Mouse (Mus musculus): ENCODE results near the gene Slc28a3.

Slc28a3 gene

GRCm38 (mm10) chr13:58610716-58611115 lies at the start of gene Slc28a3:
Gene Slc28a3 (minus strand): TSS chr13:58610877.
- DNase-seq (ENCODE audit: extremely low read depth, low read depth) = no peak

- no peak for DNase-seq (ENCODE audit: extremely low read depth, low read depth)
Measured at GRCm38 (mm10) chr13:58657987-58658386, 47.3 kb upstream of the Slc28a3 start.

GRCm38 (mm10) chr13:58656885-58657284 lies 46.2 kb upstream of the Slc28a3 start:
- no peak for DNase-seq (ENCODE audit: extremely low read depth, low read depth)

- no peak for DNase-seq (ENCODE audit: extremely low read depth, low read depth)
Measured at GRCm38 (mm10) chr13:58655552-58655951, 44.9 kb upstream of the Slc28a3 start.

- peak; percentile 37 for DNase-seq (ENCODE audit: extremely low read depth, low read depth)
Measured at GRCm38 (mm10) chr13:58640330-58640729, 29.7 kb upstream of the Slc28a3 start.

- no peak for DNase-seq (ENCODE audit: extremely low read depth, low read depth)
Measured at GRCm38 (mm10) chr13:58638950-58639349, 28.3 kb upstream of the Slc28a3 start.

- peak; percentile 50 for DNase-seq (ENCODE audit: extremely low read depth, low read depth)
Measured at GRCm38 (mm10) chr13:58637360-58638002, 26.8 kb upstream of the Slc28a3 start.

GRCm38 (mm10) chr13:58633887-58634286 lies 23.2 kb upstream of the Slc28a3 start:
- DNase-seq (ENCODE audit: extremely low read depth, low read depth) = no peak

- no peak for DNase-seq (ENCODE audit: extremely low read depth, low read depth)
Measured at GRCm38 (mm10) chr13:58630756-58631155, 20.1 kb upstream of the Slc28a3 start.

- DNase-seq (ENCODE audit: extremely low read depth, low read depth) = no peak
Measured at GRCm38 (mm10) chr13:58629365-58630050, 18.8 kb upstream of the Slc28a3 start.

- peak; percentile 51 for DNase-seq (ENCODE audit: extremely low read depth, low read depth)
Measured at GRCm38 (mm10) chr13:58622647-58623046, 12.0 kb upstream of the Slc28a3 start.

- no peak for DNase-seq (ENCODE audit: extremely low read depth, low read depth)
Measured at GRCm38 (mm10) chr13:58619301-58619700, 8.6 kb upstream of the Slc28a3 start.

GRCm38 (mm10) chr13:58610059-58610458 lies 618 bp downstream of the Slc28a3 start:
- no peak for DNase-seq (ENCODE audit: extremely low read depth, low read depth)

GRCm38 (mm10) chr13:58601201-58601855 lies 9.3 kb downstream of the Slc28a3 start:
- no peak for DNase-seq (ENCODE audit: extremely low read depth, low read depth)

- DNase-seq (ENCODE audit: extremely low read depth, low read depth) = no peak
Measured at GRCm38 (mm10) chr13:58598578-58598977, 12.1 kb downstream of the Slc28a3 start.

GRCm38 (mm10) chr13:58593129-58593528 lies 17.5 kb downstream of the Slc28a3 start:
- peak; percentile 74 for DNase-seq (ENCODE audit: extremely low read depth, low read depth)

- no peak for DNase-seq (ENCODE audit: extremely low read depth, low read depth)
Measured at GRCm38 (mm10) chr13:58591912-58592311, 18.8 kb downstream of the Slc28a3 start.

- peak; percentile 54 for DNase-seq (ENCODE audit: extremely low read depth, low read depth)
Measured at GRCm38 (mm10) chr13:58590630-58591029, 20.0 kb downstream of the Slc28a3 start.

- peak; percentile 83 for DNase-seq (ENCODE audit: extremely low read depth, low read depth)
Measured at GRCm38 (mm10) chr13:58589517-58589858, 21.2 kb downstream of the Slc28a3 start.

- peak; percentile 33 for DNase-seq (ENCODE audit: extremely low read depth, low read depth)
Measured at GRCm38 (mm10) chr13:58588655-58589516, 21.8 kb downstream of the Slc28a3 start.

GRCm38 (mm10) chr13:58587962-58588361 lies 22.7 kb downstream of the Slc28a3 start:
- DNase-seq (ENCODE audit: extremely low read depth, low read depth) = no peak

- no peak for DNase-seq (ENCODE audit: extremely low read depth, low read depth)
Measured at GRCm38 (mm10) chr13:58566181-58566580, 44.5 kb downstream of the Slc28a3 start.

All from MEL-GATA-1-ER (cell line).